Mouse (Mus musculus): Measurements from ENCODE around the gene B230307C23Rik. TPM values are rescaled to one million over a fixed set of nuclear protein-coding genes. Genes with fewer than 3 reads are reported as not detected.

B230307C23Rik gene
- polyA plus RNA-seq (2012; rRNA removed) (12.4 and 13.5 TPM in 2 replicates), polyA plus RNA-seq (2014; fragmentation: Nextera tagmentation; extraction: Ambion mirVana) (29.4 and 32.9 TPM in 2 replicates)

DNA sequence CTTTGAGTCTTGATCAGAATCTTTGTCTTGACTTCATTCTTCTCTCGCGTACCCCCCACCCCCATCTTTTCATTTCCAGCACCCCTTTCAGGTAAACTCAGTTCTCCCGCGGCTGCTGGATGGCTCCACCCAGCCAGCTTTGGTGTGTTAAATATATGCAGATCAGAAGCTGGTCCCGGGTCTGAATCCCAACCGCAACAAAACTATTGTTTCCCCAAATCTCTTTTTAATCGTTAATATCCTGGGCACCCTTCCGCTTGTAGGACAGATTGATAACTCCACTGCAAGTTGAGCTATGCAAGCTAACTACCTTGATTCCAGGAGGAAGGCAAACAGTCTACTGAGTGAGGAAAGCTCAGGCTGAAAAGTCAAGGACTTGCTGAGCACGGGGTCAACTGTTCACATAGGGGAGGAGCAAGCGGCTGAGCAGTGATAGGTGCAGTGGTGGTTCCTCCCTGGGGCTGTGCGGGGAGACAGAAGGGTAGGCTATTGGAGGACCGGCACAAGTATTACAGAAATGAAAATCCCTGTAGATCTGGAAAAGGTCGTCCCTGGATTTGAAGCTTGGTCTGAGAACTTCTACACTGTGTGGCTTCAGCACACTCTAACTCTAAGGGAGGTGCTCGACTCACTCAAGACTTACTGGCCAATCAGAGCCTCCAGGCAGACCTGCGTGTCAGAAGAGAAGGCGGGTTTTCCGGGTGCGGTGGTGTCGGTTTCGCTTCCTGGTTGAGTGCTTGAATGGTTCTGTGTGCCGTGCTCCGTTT lies at the start of gene B230307C23Rik:
TSS of gene B230307C23Rik (plus strand) at position 700 of the 767 bp plus-strand sequence.
- ATAC-seq (ENCODE audit: low FRiP score, low read depth) (peak; percentile 99), DNase-seq (ENCODE audit: low spot score) (peak; percentile 87)
- H3K27ac ChIP-seq (replicated peaks; ENCODE audit: low read depth, low read length): peak within 1 kb of the TSS; percentile 67
- no peaks in the 10 kb centered on the region for H3K4me1 ChIP-seq (ENCODE audit: control insufficient read depth, insufficient read depth, low read length)
- 3% methylated on average over 22 of the region's 22 CpGs for WGBS
- H3K9ac ChIP-seq (ENCODE audit: low read depth, low read length, severe bottlenecking): peak within 1 kb of the TSS; percentile 47
- no peaks in the 10 kb centered on the region for H3K27me3 ChIP-seq (ENCODE audit: control insufficient read depth, insufficient read depth, low read length)
- peaks cover 11% of the 10 kb centered on the region; the same call in 1 of the 2 replicates for H3K9me3 ChIP-seq (ENCODE audit: control insufficient read depth, low read length)
- no peak for TF ChIP-seq POLR2A (IDR thresholded peaks at IDR 0.05; ENCODE audit: borderline replicate concordance, extremely low read depth, insufficient read depth, insufficient read length)
- peak within 1 kb of the TSS; percentile 49 for H3K4me3 ChIP-seq (replicated peaks; ENCODE audit: low read length)
- H3K4me2 ChIP-seq (replicated peaks; ENCODE audit: low read depth, low read length, severe bottlenecking): peak within 1 kb of the TSS; percentile 40
- no peaks in the 10 kb centered on the region for H3K36me3 ChIP-seq (ENCODE audit: control insufficient read depth, insufficient read depth, low read length)

DNA sequence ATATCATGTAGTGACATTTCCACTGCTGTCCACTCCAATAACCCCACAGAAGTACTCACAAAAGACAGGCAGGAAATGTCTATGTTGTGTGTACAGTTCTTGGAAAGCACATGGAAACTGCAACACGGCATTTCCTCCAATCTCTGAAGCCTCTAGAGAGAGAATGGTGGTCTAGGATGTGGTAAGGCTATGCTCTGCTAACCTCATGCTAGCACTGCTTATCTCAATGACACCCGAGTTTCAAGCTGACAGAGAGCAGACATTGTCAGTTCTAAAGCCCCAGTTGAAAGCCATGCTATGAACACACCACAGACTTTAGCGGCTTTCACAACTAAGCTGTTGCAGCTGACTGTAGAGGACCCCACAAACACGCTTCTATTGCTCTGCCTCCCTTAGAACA lies 48.3 kb upstream of the B230307C23Rik start:
- ATAC-seq (ENCODE audit: low FRiP score, low read depth): no peak
- Histone ChIP-seq H3K9ac (ENCODE audit: low read depth, low read length, severe bottlenecking) (no peak overlapping the region), H3K36me3 (ENCODE audit: control insufficient read depth, insufficient read depth, low read length) (peaks cover 49% of the 10 kb centered on the region), H3K27ac (replicated peaks; ENCODE audit: low read depth, low read length) (no peak overlapping the region), H3K4me2 (replicated peaks; ENCODE audit: low read depth, low read length, severe bottlenecking) (no peak overlapping the region), H3K27me3 (ENCODE audit: control insufficient read depth, insufficient read depth, low read length) (no peaks in the 10 kb centered on the region), H3K4me1 (ENCODE audit: control insufficient read depth, insufficient read depth, low read length) (no peaks in the 10 kb centered on the region), H3K4me3 (replicated peaks; ENCODE audit: low read length) (no peak overlapping the region), H3K9me3 (ENCODE audit: control insufficient read depth, low read length) (no peaks in the 10 kb centered on the region)
- no peak for DNase-seq (ENCODE audit: low spot score)
- no peak for TF ChIP-seq POLR2A (IDR thresholded peaks at IDR 0.05; ENCODE audit: borderline replicate concordance, extremely low read depth, insufficient read depth, insufficient read length)
- WGBS: 94% methylated on average over 4 of the region's 4 CpGs

DNA sequence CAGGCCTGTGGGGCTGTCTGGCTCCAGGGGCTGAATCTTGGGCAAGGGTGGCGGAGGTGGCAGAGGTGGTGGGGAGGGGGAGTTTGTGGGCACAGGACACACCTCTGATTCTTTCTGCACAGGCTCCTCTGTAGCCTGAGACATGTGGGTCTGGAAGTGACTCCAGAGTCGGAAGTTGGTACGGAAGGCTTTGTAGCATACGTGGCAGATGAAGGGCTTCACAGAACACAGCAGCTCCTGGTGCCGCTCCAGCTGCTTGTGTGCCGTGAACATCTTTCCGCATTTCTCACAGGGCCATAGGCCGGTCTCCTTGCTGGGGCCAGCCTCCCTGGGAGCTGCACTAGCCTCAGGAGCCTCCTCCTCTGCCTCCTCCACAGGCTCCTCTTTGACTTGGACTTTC lies 47.1 kb upstream of the B230307C23Rik start:
- WGBS: 91% methylated on average over 8 of the region's 8 CpGs
- no peak for ATAC-seq (ENCODE audit: low FRiP score, low read depth)
- no peak overlapping the region for H3K4me3 ChIP-seq (replicated peaks; ENCODE audit: low read length)

DNA sequence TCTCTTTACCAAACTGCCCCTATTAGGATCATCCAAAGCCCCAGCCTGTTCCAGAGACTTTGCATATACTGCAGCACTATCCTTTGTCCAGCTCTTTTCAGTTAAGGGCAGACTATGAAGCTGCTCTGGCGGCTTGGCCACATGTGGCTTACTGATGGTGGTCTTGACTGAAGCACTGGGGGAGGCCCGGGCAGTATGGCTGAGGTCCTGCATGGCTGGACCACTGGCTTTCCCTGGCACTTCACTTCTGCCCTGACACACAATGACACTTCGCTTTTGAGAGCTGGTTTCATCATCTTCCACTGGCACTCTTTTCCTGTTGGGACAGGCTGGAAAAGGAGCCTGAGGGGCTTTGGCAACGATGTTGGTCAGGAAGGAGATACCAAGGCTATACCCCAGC lies 44.7 kb upstream of the B230307C23Rik start:
- no peak overlapping the region for H3K4me3 ChIP-seq (replicated peaks; ENCODE audit: low read length)
- H3K27ac ChIP-seq (replicated peaks; ENCODE audit: low read depth, low read length): no peak overlapping the region
- peaks cover 74% of the 10 kb centered on the region for H3K36me3 ChIP-seq (ENCODE audit: control insufficient read depth, insufficient read depth, low read length)
- DNase-seq (ENCODE audit: low spot score) (no peak), ATAC-seq (ENCODE audit: low FRiP score, low read depth) (no peak)
- WGBS: 89% methylated on average over 4 of the region's 4 CpGs
- no peaks in the 10 kb centered on the region for H3K27me3 ChIP-seq (ENCODE audit: control insufficient read depth, insufficient read depth, low read length)
- H3K4me2 ChIP-seq (replicated peaks; ENCODE audit: low read depth, low read length, severe bottlenecking): no peak overlapping the region
- H3K4me1 ChIP-seq (ENCODE audit: control insufficient read depth, insufficient read depth, low read length): no peaks in the 10 kb centered on the region
- TF ChIP-seq POLR2A (IDR thresholded peaks at IDR 0.05; ENCODE audit: borderline replicate concordance, extremely low read depth, insufficient read depth, insufficient read length): no peak
- H3K9me3 ChIP-seq (ENCODE audit: control insufficient read depth, low read length): no peaks in the 10 kb centered on the region
- no peak overlapping the region for H3K9ac ChIP-seq (ENCODE audit: low read depth, low read length, severe bottlenecking)

More for the DNA sequence above, 47.1 kb upstream of the B230307C23Rik start:
- Histone ChIP-seq H3K9ac (ENCODE audit: low read depth, low read length, severe bottlenecking) (no peak overlapping the region), H3K27me3 (ENCODE audit: control insufficient read depth, insufficient read depth, low read length) (no peaks in the 10 kb centered on the region), H3K4me2 (replicated peaks; ENCODE audit: low read depth, low read length, severe bottlenecking) (no peak overlapping the region), H3K36me3 (ENCODE audit: control insufficient read depth, insufficient read depth, low read length) (peaks cover 59% of the 10 kb centered on the region), H3K4me1 (ENCODE audit: control insufficient read depth, insufficient read depth, low read length) (no peaks in the 10 kb centered on the region), H3K9me3 (ENCODE audit: control insufficient read depth, low read length) (no peaks in the 10 kb centered on the region), H3K27ac (replicated peaks; ENCODE audit: low read depth, low read length) (no peak overlapping the region)
- DNase-seq (ENCODE audit: low spot score): no peak
- no peak for TF ChIP-seq POLR2A (IDR thresholded peaks at IDR 0.05; ENCODE audit: borderline replicate concordance, extremely low read depth, insufficient read depth, insufficient read length)

DNA sequence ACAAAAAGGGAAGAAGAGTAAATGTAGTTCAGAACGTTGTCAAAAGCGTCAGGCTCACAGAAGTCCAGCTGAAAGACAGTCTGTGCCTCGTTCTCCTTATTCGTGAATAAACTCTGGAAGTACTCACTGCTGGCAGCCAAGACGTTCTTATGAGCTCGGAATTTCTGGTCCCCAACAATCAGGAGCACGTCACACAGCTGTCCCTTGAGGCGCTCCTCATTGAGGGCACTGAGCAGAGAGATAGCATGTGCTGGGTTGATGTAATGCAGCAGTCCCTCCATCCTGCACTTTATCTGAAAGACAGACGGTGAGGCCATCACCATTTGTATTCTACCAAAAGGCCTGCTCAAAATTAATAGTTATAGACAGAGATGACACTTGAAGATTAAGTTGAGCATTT lies 44.3 kb upstream of the B230307C23Rik start:
- peaks cover 74% of the 10 kb centered on the region for H3K36me3 ChIP-seq (ENCODE audit: control insufficient read depth, insufficient read depth, low read length)

More for the DNA sequence above, 44.3 kb upstream of the B230307C23Rik start:
- Histone ChIP-seq H3K27me3 (ENCODE audit: control insufficient read depth, insufficient read depth, low read length) (no peaks in the 10 kb centered on the region), H3K4me1 (ENCODE audit: control insufficient read depth, insufficient read depth, low read length) (no peaks in the 10 kb centered on the region), H3K9me3 (ENCODE audit: control insufficient read depth, low read length) (no peaks in the 10 kb centered on the region), H3K4me2 (replicated peaks; ENCODE audit: low read depth, low read length, severe bottlenecking) (no peak overlapping the region), H3K9ac (ENCODE audit: low read depth, low read length, severe bottlenecking) (no peak overlapping the region), H3K4me3 (replicated peaks; ENCODE audit: low read length) (no peak overlapping the region), H3K27ac (replicated peaks; ENCODE audit: low read depth, low read length) (no peak overlapping the region)
- no peak for DNase-seq (ENCODE audit: low spot score)
- ATAC-seq (ENCODE audit: low FRiP score, low read depth): no peak
- 88% methylated on average over 9 of the region's 9 CpGs for WGBS
- TF ChIP-seq POLR2A (IDR thresholded peaks at IDR 0.05; ENCODE audit: borderline replicate concordance, extremely low read depth, insufficient read depth, insufficient read length): no peak

Data from limb, embryonic 14.5 days (tissue).